In the genomic region with DNA sequence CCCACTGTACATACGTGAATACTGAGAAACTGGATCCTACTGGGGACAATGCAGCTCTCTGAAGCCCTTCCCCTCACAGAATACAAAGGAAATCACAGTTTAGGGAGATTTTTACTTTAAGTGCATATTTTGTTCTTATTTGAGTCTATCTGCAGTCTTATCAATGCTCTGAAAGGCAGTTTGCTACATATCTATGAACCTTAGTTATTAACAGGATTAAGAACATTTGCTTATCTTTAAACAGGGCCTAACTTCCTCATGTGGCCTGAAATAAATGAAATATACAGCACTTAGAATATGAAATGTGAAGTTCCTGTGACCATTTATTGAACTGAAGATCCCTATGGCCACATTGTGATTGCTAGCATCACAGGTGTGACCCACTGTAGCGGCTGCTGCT, we compare ENCODE assay signal across 16 mouse cellular contexts.
"Had no signal": no experiment of that assay in that cellular context is flagged by ENCODE, and none has a peak within 500 bp of the region (broad histone marks: within the 10 kb centered on the region; RNA-seq: fewer than 3 reads in every experiment).

No protein-coding gene starts in this region.

- H3K4me2 ChIP-seq: lung, embryonic 14.5 days; midbrain, embryonic 13.5 days; midbrain, embryonic 15.5 days; neural tube, embryonic 13.5 days; neural tube, embryonic 15.5 days; stomach, embryonic 15.5 days had no signal

- H3K9me3 ChIP-seq: midbrain, embryonic 13.5 days; neural tube, embryonic 15.5 days; stomach, embryonic 15.5 days had no signal

- H3K9ac ChIP-seq: lung, embryonic 14.5 days; midbrain, embryonic 13.5 days; midbrain, embryonic 15.5 days; neural tube, embryonic 13.5 days; neural tube, embryonic 15.5 days; stomach, embryonic 15.5 days had no signal

- H3K4me1 ChIP-seq: midbrain, embryonic 10.5 days; midbrain, embryonic 13.5 days; midbrain, embryonic 15.5 days; neural tube, embryonic 13.5 days; neural tube, embryonic 15.5 days; stomach, embryonic 15.5 days had no signal

- ATAC-seq: midbrain, embryonic 13.5 days; midbrain, embryonic 15.5 days had no signal

- H3K27ac ChIP-seq: midbrain, embryonic 10.5 days; midbrain, embryonic 13.5 days; midbrain, embryonic 15.5 days; neural tube, embryonic 13.5 days; neural tube, embryonic 15.5 days; stomach, embryonic 15.5 days; stomach, postnatal 0 days had no signal

- H3K4me3 ChIP-seq: midbrain, embryonic 10.5 days; midbrain, embryonic 13.5 days; midbrain, embryonic 15.5 days; myocyte; neural tube, embryonic 13.5 days; neural tube, embryonic 15.5 days; stomach, embryonic 15.5 days had no signal

- H3K27me3 ChIP-seq: midbrain, embryonic 13.5 days; midbrain, embryonic 15.5 days; neural tube, embryonic 13.5 days; neural tube, embryonic 15.5 days; stomach, embryonic 15.5 days had no signal

- DNase-seq: lung, adult 18-20 months; lung, embryonic 14.5 days; lung, postnatal 10 days; lung, postnatal 4 days; right cerebral cortex, postnatal 14 days; thymus, adult 2 months; thymus, postnatal 25 days; thymus, postnatal 4 days had no signal
